Mouse (Mus musculus) limb, embryonic 13.5 days (tissue): Measurements from ENCODE around the gene Kcna3. TPM values are rescaled to one million over a fixed set of nuclear protein-coding genes. Genes with fewer than 3 reads are reported as not detected.
A peak's percentile ranks its signal among the peaks of the same experiment; 100 is the strongest.

Source experiments
- ATAC-seq: fragments of 200-750 bp; cut with Nextera tagmentation; 2 replicates; pipeline ENCODE4 v1.8.0; 2017; ENCODE audit warnings: low read depth, moderate number of reproducible peaks, moderate TSS enrichment; ENCODE audit not compliant: low FRiP score
- H3K27ac ChIP-seq: fragments of 300-500 bp; sonication (generic); 2 replicates; pipeline ENCODE4 v1.5.1; 2015; ENCODE audit warnings: inconsistent platforms, mild to moderate bottlenecking, moderate library complexity
- H3K27me3 ChIP-seq: fragments of 300-500 bp; sonication (generic); 2 replicates; pipeline ENCODE4 v1.6.1; 2015; ENCODE audit warnings: mild to moderate bottlenecking, inconsistent platforms
- H3K36me3 ChIP-seq: fragments of 300-500 bp; sonication (generic); 2 replicates; pipeline ENCODE4 v1.6.1; 2015; ENCODE audit warnings: inconsistent platforms, mild to moderate bottlenecking, moderate library complexity
- H3K4me1 ChIP-seq: fragments of 300-500 bp; sonication (generic); 2 replicates; pipeline ENCODE4 v1.6.1; 2015; ENCODE audit warnings: inconsistent platforms
- H3K4me2 ChIP-seq: fragments of 300-500 bp; sonication (generic); replicated peaks from 2 replicates; pipeline ENCODE4 v1.6.1; 2015; ENCODE audit warnings: inconsistent platforms, mild to moderate bottlenecking, moderate library complexity
- H3K4me3 ChIP-seq: fragments of 300-500 bp; sonication (generic); 2 replicates; pipeline ENCODE4 v1.5.1; 2015; ENCODE audit warnings: moderate library complexity, mild to moderate bottlenecking, inconsistent platforms
- H3K9ac ChIP-seq: fragments of 300-500 bp; sonication (generic); 2 replicates; pipeline ENCODE4 v1.6.1; 2015; ENCODE audit warnings: mild to moderate bottlenecking, inconsistent platforms
- H3K9me3 ChIP-seq: fragments of 300-500 bp; sonication (generic); 2 replicates; pipeline ENCODE4 v1.6.1; 2016; ENCODE audit warnings: inconsistent platforms
- WGBS: fragments of 180-500 bp; shearing (Covaris S2); methylation state at CpG from one replicate; pipeline ENCODE4 v1.1.7; 2015; 5-methylcytosine and 5-hydroxymethylcytosine counted together
- polyA plus RNA-seq: library from polyadenylated mRNA; unstranded; fragments of >200 nt; fragmentation: Nextera tagmentation; extraction: Ambion mirVana; gene quantifications from 2 replicates; pipeline ENCODE4 v1.2.1, GENCODE M21; 2015

Kcna3 gene
- polyA plus RNA-seq, 1 experiment from 2014 or later, result 1.6 TPM

DNA sequence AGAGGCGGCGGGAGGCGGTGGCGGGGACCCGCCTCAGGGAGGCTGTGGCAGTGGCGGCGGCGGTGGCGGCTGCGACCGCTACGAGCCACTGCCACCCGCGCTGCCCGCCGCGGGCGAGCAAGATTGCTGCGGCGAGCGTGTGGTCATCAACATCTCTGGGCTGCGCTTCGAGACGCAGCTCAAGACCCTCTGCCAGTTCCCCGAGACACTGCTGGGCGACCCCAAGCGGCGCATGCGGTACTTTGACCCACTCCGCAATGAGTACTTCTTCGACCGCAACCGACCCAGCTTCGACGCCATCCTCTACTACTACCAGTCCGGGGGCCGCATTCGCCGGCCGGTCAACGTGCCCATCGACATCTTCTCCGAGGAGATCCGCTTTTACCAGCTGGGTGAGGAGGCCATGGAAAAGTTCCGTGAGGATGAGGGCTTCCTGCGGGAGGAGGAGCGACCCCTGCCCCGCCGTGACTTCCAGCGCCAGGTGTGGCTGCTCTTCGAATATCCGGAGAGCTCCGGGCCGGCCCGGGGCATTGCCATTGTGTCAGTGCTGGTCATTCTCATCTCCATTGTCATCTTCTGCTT lies 580 bp downstream of the Kcna3 start:
- Histone ChIP-seq H3K4me1 (peaks cover 12% of the 10 kb centered on the region), H3K9ac (peak overlapping the region; percentile 77), H3K27ac (peak overlapping the region; percentile 74; the same call in 1 of the 2 replicates), H3K9me3 (no peaks in the 10 kb centered on the region), H3K27me3 (peaks cover 13% of the 10 kb centered on the region), H3K36me3 (no peaks in the 10 kb centered on the region), H3K4me2 (peak overlapping the region; percentile 90), H3K4me3 (peak overlapping the region; percentile 69)
- WGBS, result under 1% methylated on average over 55 of the region's 55 CpGs
- no peak; the same call in 1 of the 2 replicates for ATAC-seq

DNA sequence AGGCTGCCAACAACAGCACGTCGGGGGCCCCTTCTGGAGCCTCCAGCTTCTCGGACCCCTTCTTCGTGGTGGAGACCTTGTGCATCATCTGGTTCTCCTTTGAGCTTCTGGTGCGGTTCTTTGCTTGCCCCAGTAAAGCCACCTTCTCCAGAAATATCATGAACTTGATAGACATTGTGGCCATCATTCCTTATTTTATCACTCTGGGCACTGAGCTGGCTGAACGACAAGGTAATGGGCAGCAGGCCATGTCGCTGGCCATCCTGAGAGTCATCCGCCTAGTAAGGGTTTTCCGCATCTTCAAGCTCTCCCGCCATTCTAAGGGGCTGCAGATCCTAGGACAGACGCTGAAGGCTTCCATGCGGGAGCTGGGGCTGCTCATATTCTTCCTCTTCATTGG lies 1.1 kb downstream of the Kcna3 start:
- ATAC-seq, result no peak
- Histone ChIP-seq H3K9me3 (no peaks in the 10 kb centered on the region), H3K27me3 (peaks cover 13% of the 10 kb centered on the region), H3K27ac (no peak overlapping the region), H3K4me2 (peak overlapping the region; percentile 90), H3K4me1 (peaks cover 14% of the 10 kb centered on the region), H3K4me3 (peak overlapping the region; percentile 69), H3K9ac (0 out of 2 replicates have a peak overlapping the region, but pooled peaks have one; percentile 77), H3K36me3 (no peaks in the 10 kb centered on the region)
- WGBS, result 52% methylated on average over 12 of the region's 12 CpGs

GRCm38 (mm10) chr3:107037536-107038155 lies 1.7 kb downstream of the Kcna3 start:
- Histone ChIP-seq H3K9ac (no peak overlapping the region), H3K27me3 (peaks cover 13% of the 10 kb centered on the region), H3K27ac (no peak overlapping the region), H3K36me3 (no peaks in the 10 kb centered on the region), H3K9me3 (no peaks in the 10 kb centered on the region), H3K4me3 (peak overlapping the region; percentile 69), H3K4me2 (peak overlapping the region; percentile 90), H3K4me1 (peaks cover 14% of the 10 kb centered on the region)
- ATAC-seq, result no peak
- 85% methylated on average over 16 of the region's 16 CpGs for WGBS

DNA sequence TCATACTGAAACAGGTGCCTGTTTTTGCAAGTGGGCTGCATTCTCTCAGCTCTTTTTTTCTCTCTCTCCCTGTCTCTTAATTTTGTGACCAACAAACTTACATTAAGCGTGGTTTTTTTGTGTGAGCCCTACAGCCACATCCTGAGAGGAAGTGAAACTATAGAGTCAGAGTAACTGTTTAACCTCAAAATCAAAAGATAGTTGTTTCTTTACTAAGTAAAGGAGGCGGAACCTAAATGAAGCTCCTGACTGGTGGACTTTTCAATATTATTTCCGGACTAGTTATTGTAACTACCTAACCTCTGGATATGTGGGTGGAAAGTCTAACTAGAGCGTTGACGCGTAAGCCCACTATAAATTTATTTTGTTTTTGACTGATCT lies 2.2 kb downstream of the Kcna3 start:
- no peak overlapping the region for H3K27ac ChIP-seq
- 87% methylated on average over 6 of the region's 6 CpGs for WGBS
- H3K4me2 ChIP-seq, result peak overlapping the region; percentile 90; the same call in 1 of the 2 replicates
- H3K27me3 ChIP-seq, result peaks cover 13% of the 10 kb centered on the region
- ATAC-seq, result no peak
- H3K9ac ChIP-seq, result no peak overlapping the region
- H3K4me1 ChIP-seq, result peaks cover 14% of the 10 kb centered on the region
- H3K4me3 ChIP-seq, result no peak overlapping the region
- no peaks in the 10 kb centered on the region for H3K9me3 ChIP-seq
- no peaks in the 10 kb centered on the region for H3K36me3 ChIP-seq

GRCm38 (mm10) chr3:107038661-107039223 lies 2.8 kb downstream of the Kcna3 start:
- peaks cover 14% of the 10 kb centered on the region for H3K4me1 ChIP-seq
- ATAC-seq, result no peak
- H3K9ac ChIP-seq, result no peak overlapping the region
- no peaks in the 10 kb centered on the region for H3K9me3 ChIP-seq
- no peak overlapping the region for H3K4me3 ChIP-seq
- 64% methylated on average over 10 of the region's 10 CpGs for WGBS
- H3K4me2 ChIP-seq, result 0 out of 2 replicates have a peak overlapping the region, but pooled peaks have one; percentile 90
- H3K27me3 ChIP-seq, result peaks cover 13% of the 10 kb centered on the region
- H3K36me3 ChIP-seq, result no peaks in the 10 kb centered on the region
- no peak overlapping the region for H3K27ac ChIP-seq

GRCm38 (mm10) chr3:107039306-107039705 lies 3.3 kb downstream of the Kcna3 start:
- H3K4me2 ChIP-seq, result 0 out of 2 replicates have a peak overlapping the region, but pooled peaks have one; percentile 2
- peaks cover 13% of the 10 kb centered on the region for H3K27me3 ChIP-seq
- no peak for ATAC-seq

DNA sequence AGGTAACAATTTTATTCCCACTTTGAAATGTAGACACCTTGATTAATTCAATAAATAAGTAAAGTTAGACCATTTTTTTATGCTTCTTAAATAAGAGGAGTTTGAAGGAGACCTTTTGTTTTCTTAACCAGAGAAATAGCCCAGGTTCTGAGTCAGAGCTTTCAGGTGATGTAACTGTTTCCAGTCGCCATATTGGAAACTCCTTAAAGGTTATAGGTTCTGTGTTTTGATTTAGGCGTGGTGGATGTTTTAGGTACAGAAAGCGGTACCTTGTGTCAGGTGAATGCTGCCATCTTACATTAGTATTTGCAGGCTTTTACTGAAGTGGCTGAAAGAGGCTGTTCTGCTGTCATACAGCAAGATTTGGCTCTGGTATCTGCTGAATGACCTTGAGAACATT lies 4.4 kb downstream of the Kcna3 start:
- WGBS, result 82% methylated on average over 3 of the region's 3 CpGs
- ATAC-seq, result no peak
- H3K4me1 ChIP-seq, result peaks cover 14% of the 10 kb centered on the region

More at GRCm38 (mm10) chr3:107039306-107039705, 3.3 kb downstream of the Kcna3 start:
- H3K9me3 ChIP-seq, result no peaks in the 10 kb centered on the region
- peaks cover 14% of the 10 kb centered on the region for H3K4me1 ChIP-seq
- H3K4me3 ChIP-seq, result no peak overlapping the region
- no peak overlapping the region for H3K27ac ChIP-seq
- no peak overlapping the region for H3K9ac ChIP-seq
- no peaks in the 10 kb centered on the region for H3K36me3 ChIP-seq

GRCm38 (mm10) chr3:107041718-107042117 lies 5.7 kb downstream of the Kcna3 start:
- Histone ChIP-seq H3K27ac (no peak overlapping the region), H3K36me3 (no peaks in the 10 kb centered on the region), H3K4me3 (no peak overlapping the region), H3K27me3 (peaks cover 13% of the 10 kb centered on the region), H3K4me2 (no peak overlapping the region), H3K9ac (no peak overlapping the region), H3K9me3 (no peaks in the 10 kb centered on the region), H3K4me1 (peaks cover 13% of the 10 kb centered on the region)
- ATAC-seq, result no peak
- 81% methylated on average over 1 of the region's 1 CpGs for WGBS

More for the DNA sequence above, 4.4 kb downstream of the Kcna3 start:
- no peaks in the 10 kb centered on the region for H3K9me3 ChIP-seq
- H3K4me2 ChIP-seq, result no peak overlapping the region
- H3K9ac ChIP-seq, result no peak overlapping the region
- H3K27ac ChIP-seq, result no peak overlapping the region
- no peaks in the 10 kb centered on the region for H3K36me3 ChIP-seq
- peaks cover 13% of the 10 kb centered on the region for H3K27me3 ChIP-seq
- no peak overlapping the region for H3K4me3 ChIP-seq

GRCm38 (mm10) chr3:107061468-107061867 lies 25.5 kb downstream of the Kcna3 start:
- no peaks in the 10 kb centered on the region for H3K36me3 ChIP-seq
- ATAC-seq, result no peak

GRCm38 (mm10) chr3:107062771-107063170 lies 26.8 kb downstream of the Kcna3 start:
- H3K4me1 ChIP-seq, result no peaks in the 10 kb centered on the region
- no peak overlapping the region for H3K9ac ChIP-seq
- H3K27ac ChIP-seq, result no peak overlapping the region
- ATAC-seq, result no peak
- no peak overlapping the region for H3K4me3 ChIP-seq
- no peaks in the 10 kb centered on the region for H3K27me3 ChIP-seq
- 73% methylated on average over 1 of the region's 1 CpGs for WGBS
- H3K36me3 ChIP-seq, result no peaks in the 10 kb centered on the region
- H3K4me2 ChIP-seq, result no peak overlapping the region
- no peaks in the 10 kb centered on the region for H3K9me3 ChIP-seq

More at GRCm38 (mm10) chr3:107061468-107061867, 25.5 kb downstream of the Kcna3 start:
- no peak overlapping the region for H3K9ac ChIP-seq
- H3K4me1 ChIP-seq, result no peaks in the 10 kb centered on the region
- no peaks in the 10 kb centered on the region for H3K27me3 ChIP-seq
- H3K9me3 ChIP-seq, result no peaks in the 10 kb centered on the region
- H3K4me2 ChIP-seq, result no peak overlapping the region
- H3K27ac ChIP-seq, result no peak overlapping the region
- 94% methylated on average over 1 of the region's 1 CpGs for WGBS
- H3K4me3 ChIP-seq, result no peak overlapping the region

GRCm38 (mm10) chr3:107065510-107066095 lies 29.6 kb downstream of the Kcna3 start:
- no peaks in the 10 kb centered on the region for H3K36me3 ChIP-seq
- no peaks in the 10 kb centered on the region for H3K4me1 ChIP-seq
- no peaks in the 10 kb centered on the region for H3K27me3 ChIP-seq
- no peak for ATAC-seq
- H3K9me3 ChIP-seq, result no peaks in the 10 kb centered on the region
- no peak overlapping the region for H3K27ac ChIP-seq
- H3K4me3 ChIP-seq, result no peak overlapping the region
- no peak overlapping the region for H3K9ac ChIP-seq
- no peak overlapping the region for H3K4me2 ChIP-seq
- WGBS, result 66% methylated on average over 6 of the region's 6 CpGs

- Histone ChIP-seq H3K27ac (no peak overlapping the region), H3K27me3 (no peaks in the 10 kb centered on the region)
- 88% methylated on average over 7 of the region's 7 CpGs for WGBS
Observed at GRCm38 (mm10) chr3:107066165-107066850, 30.3 kb downstream of the Kcna3 start.

More at GRCm38 (mm10) chr3:107066165-107066850, 30.3 kb downstream of the Kcna3 start:
- Histone ChIP-seq H3K36me3 (no peaks in the 10 kb centered on the region), H3K9me3 (no peaks in the 10 kb centered on the region), H3K4me2 (no peak overlapping the region), H3K9ac (no peak overlapping the region), H3K4me1 (no peaks in the 10 kb centered on the region), H3K4me3 (no peak overlapping the region)
- no peak for ATAC-seq
